Mouse (Mus musculus) spleen, adult 2 months (tissue): ENCODE data around the gene Cep295nl. TPM values are rescaled to one million over a fixed set of nuclear protein-coding genes. Genes with fewer than 3 reads are reported as not detected.
A peak's percentile ranks its signal among the peaks of the same experiment; 100 is the strongest.

Experiments
- DNase-seq, 2 experiments: peaks; one replicate each; pipeline versions ENCODE4 v3.0.0 to v3.0.0-alpha.2; 2012 to 2021; ENCODE audit warnings: low spot score in 2 of 2, low read depth in 1 of 2
- H3K27ac ChIP-seq: fragments of 200-500 bp; 2 replicates; pipeline ENCODE4 v1.5.1; 2012; ENCODE audit warnings: low read length, inconsistent platforms; ENCODE audit not compliant: insufficient read depth
- H3K27me3 ChIP-seq: fragments of 200-500 bp; 2 replicates; pipeline ENCODE4 v1.6.1; 2012; ENCODE audit warnings: mild to moderate bottlenecking, moderate library complexity, low read length, inconsistent platforms; ENCODE audit not compliant: control insufficient read depth, insufficient read depth
- H3K36me3 ChIP-seq: fragments of 200-500 bp; 2 replicates; pipeline ENCODE4 v1.6.1; 2012; ENCODE audit warnings: mild to moderate bottlenecking, low read length, inconsistent platforms; ENCODE audit not compliant: control insufficient read depth, insufficient read depth
- H3K4me1 ChIP-seq: fragments of 200-500 bp; 2 replicates; pipeline ENCODE4 v1.6.1; 2011; ENCODE audit warnings: inconsistent platforms; ENCODE audit not compliant: control insufficient read depth, insufficient read depth, insufficient read length
- H3K4me3 ChIP-seq: fragments of 200-500 bp; 2 replicates; pipeline ENCODE4 v1.5.1; 2011; ENCODE audit warnings: mild to moderate bottlenecking, inconsistent platforms; ENCODE audit not compliant: insufficient read depth, insufficient read length; ENCODE audit errors: extremely low read depth
- CTCF ChIP-seq: fragments of 200-500 bp; IDR thresholded peaks from 2 replicates; pipeline ENCODE4 v1.5.1; 2011; ENCODE audit warnings: mild to moderate bottlenecking, inconsistent platforms; ENCODE audit not compliant: insufficient read depth, insufficient read length, insufficient replicate concordance; ENCODE audit errors: extremely low read depth
- POLR2A ChIP-seq: fragments of 200-500 bp; IDR thresholded peaks from 2 replicates; pipeline ENCODE4 v1.6.1; 2011; ENCODE audit warnings: low read depth, low read length, inconsistent platforms
- WGBS: fragments of 180-500 bp; shearing (Covaris S2); methylation state at CpG from one replicate; pipeline ENCODE4 v1.1.7; 2018; 5-methylcytosine and 5-hydroxymethylcytosine counted together
- polyA plus RNA-seq: library from polyadenylated mRNA; depleted of rRNA; stranded (reverse); fragments of >200 nt; gene quantifications from 2 replicates; pipeline ENCODE4 v1.2.3, GENCODE M21; 2012

The Cep295nl gene
- polyA plus RNA-seq, 1 experiment, result not detected

GRCm38 (mm10) chr11:118347391-118347790, 5.1 kb upstream of the Cep295nl start:
- H3K4me3 ChIP-seq, result no peak overlapping the region
- H3K27ac ChIP-seq, result no peak overlapping the region
- 89% methylated on average over 2 of the region's 2 CpGs for WGBS
- no peaks in the 10 kb centered on the region for H3K36me3 ChIP-seq
- H3K4me1 ChIP-seq, result peaks cover 19% of the 10 kb centered on the region; the same call in 1 of the 2 replicates
- H3K27me3 ChIP-seq, result no peaks in the 10 kb centered on the region
- no peak for DNase-seq
- no peak for TF ChIP-seq POLR2A
- TF ChIP-seq CTCF, result no peak

- WGBS, result 94% methylated on average over 8 of the region's 8 CpGs
- no peak for DNase-seq
- no peak overlapping the region for H3K4me3 ChIP-seq
- H3K36me3 ChIP-seq, result no peaks in the 10 kb centered on the region
- no peaks in the 10 kb centered on the region for H3K27me3 ChIP-seq
- no peak for TF ChIP-seq CTCF
- no peak for TF ChIP-seq POLR2A
- H3K4me1 ChIP-seq, result peaks cover 21% of the 10 kb centered on the region; the same call in 1 of the 2 replicates
- no peak overlapping the region for H3K27ac ChIP-seq
Observed at GRCm38 (mm10) chr11:118346395-118347096, 4.2 kb upstream of the Cep295nl start.

- TF ChIP-seq CTCF (no peak), POLR2A (no peak)
- H3K36me3 ChIP-seq, result no peaks in the 10 kb centered on the region
- no peak overlapping the region for H3K4me3 ChIP-seq
- no peak overlapping the region for H3K27ac ChIP-seq
- DNase-seq, result no peak
- WGBS, result 52% methylated on average over 4 of the region's 4 CpGs
- H3K27me3 ChIP-seq, result no peaks in the 10 kb centered on the region
- peaks cover 21% of the 10 kb centered on the region; the same call in 1 of the 2 replicates for H3K4me1 ChIP-seq
Observed at GRCm38 (mm10) chr11:118345693-118346092, 3.4 kb upstream of the Cep295nl start.

- WGBS, result 64% methylated on average over 2 of the region's 2 CpGs
- Histone ChIP-seq H3K27me3 (no peaks in the 10 kb centered on the region), H3K27ac (no peak overlapping the region), H3K36me3 (no peaks in the 10 kb centered on the region), H3K4me3 (no peak overlapping the region), H3K4me1 (peaks cover 14% of the 10 kb centered on the region; the same call in 1 of the 2 replicates)
- DNase-seq, result no peak
- TF ChIP-seq POLR2A, result no peak
- TF ChIP-seq CTCF, result no peak
Observed at GRCm38 (mm10) chr11:118343629-118344028, 1.3 kb upstream of the Cep295nl start.

- H3K4me1 ChIP-seq, result peaks cover 8% of the 10 kb centered on the region; the same call in 1 of the 2 replicates
- H3K36me3 ChIP-seq, result no peaks in the 10 kb centered on the region
- DNase-seq, result no peak
- WGBS, result 32% methylated on average over 8 of the region's 8 CpGs
- peak overlapping the region; percentile 6; the same call in 1 of the 2 replicates for H3K27ac ChIP-seq
- H3K4me3 ChIP-seq, result no peak overlapping the region
- TF ChIP-seq POLR2A, result no peak
- H3K27me3 ChIP-seq, result no peaks in the 10 kb centered on the region
Observed at GRCm38 (mm10) chr11:118337491-118338168, 4.7 kb downstream of the Cep295nl start.

- Histone ChIP-seq H3K4me3 (no peak overlapping the region), H3K4me1 (0 out of 2 replicates have a peak, but pooled peaks cover 4% of the 10 kb centered on the region), H3K27me3 (no peaks in the 10 kb centered on the region), H3K27ac (no peak overlapping the region), H3K36me3 (no peaks in the 10 kb centered on the region)
- WGBS, result 93% methylated on average over 17 of the region's 17 CpGs
- no peak for DNase-seq
- TF ChIP-seq POLR2A (no peak), CTCF (no peak)
Observed at GRCm38 (mm10) chr11:118333431-118333830, 8.9 kb downstream of the Cep295nl start.

GRCm38 (mm10) chr11:118332376-118332775, 9.9 kb downstream of the Cep295nl start:
- 93% methylated on average over 11 of the region's 11 CpGs for WGBS
- H3K27ac ChIP-seq, result no peak overlapping the region
- H3K27me3 ChIP-seq, result no peaks in the 10 kb centered on the region
- H3K36me3 ChIP-seq, result no peaks in the 10 kb centered on the region
- TF ChIP-seq CTCF, result no peak
- TF ChIP-seq POLR2A, result no peak
- H3K4me1 ChIP-seq, result no peaks in the 10 kb centered on the region; the same call in 1 of the 2 replicates
- no peak overlapping the region for H3K4me3 ChIP-seq
- no peak for DNase-seq
